Mouse (Mus musculus): Measurements from ENCODE around the gene Prnp.

The Prnp gene

GRCm38 (mm10) chr2:131907311-131907710, 2.4 kb upstream of the Prnp start:
- DNase-seq, result no peak

GRCm38 (mm10) chr2:131908351-131908861, 1.3 kb upstream of the Prnp start:
- DNase-seq, result no peak

- no peak for DNase-seq
These were observed 822 bp upstream of the Prnp start for GRCm38 (mm10) chr2:131908906-131909305.

- DNase-seq, result no peak
These were observed 1.1 kb downstream of the Prnp start for GRCm38 (mm10) chr2:131910847-131911246.

- DNase-seq, result no peak
These were observed 1.6 kb downstream of the Prnp start for GRCm38 (mm10) chr2:131911341-131911740.

- no peak for DNase-seq
These were observed 3.0 kb downstream of the Prnp start for GRCm38 (mm10) chr2:131912526-131913258.

- DNase-seq, result no peak
These were observed 22.7 kb downstream of the Prnp start for GRCm38 (mm10) chr2:131932275-131932902.

GRCm38 (mm10) chr2:131933013-131933412, 23.3 kb downstream of the Prnp start:
- DNase-seq, result no peak

- no peak for DNase-seq
These were observed 23.9 kb downstream of the Prnp start for GRCm38 (mm10) chr2:131933598-131933997.

- DNase-seq, result no peak
These were observed 24.5 kb downstream of the Prnp start for GRCm38 (mm10) chr2:131934243-131934642.

- DNase-seq, result peak; percentile 25
These were observed 25.8 kb downstream of the Prnp start for GRCm38 (mm10) chr2:131935390-131936105.

- DNase-seq, result no peak
These were observed 26.7 kb downstream of the Prnp start for GRCm38 (mm10) chr2:131936410-131936809.

- DNase-seq, result peak; percentile 60
These were observed 29.8 kb downstream of the Prnp start for GRCm38 (mm10) chr2:131939404-131940111.

- DNase-seq, result no peak
These were observed 30.8 kb downstream of the Prnp start for GRCm38 (mm10) chr2:131940506-131940905.

GRCm38 (mm10) chr2:131941501-131941900, 31.8 kb downstream of the Prnp start:
- no peak for DNase-seq

GRCm38 (mm10) chr2:131944370-131944769, 34.6 kb downstream of the Prnp start:
- DNase-seq, result no peak

- no peak for DNase-seq
These were observed 35.5 kb downstream of the Prnp start for GRCm38 (mm10) chr2:131945225-131945624.

- DNase-seq, result no peak
These were observed 36.0 kb downstream of the Prnp start for GRCm38 (mm10) chr2:131945765-131946164.

GRCm38 (mm10) chr2:131946351-131946750, 36.6 kb downstream of the Prnp start:
- no peak for DNase-seq

GRCm38 (mm10) chr2:131948156-131948555, 38.4 kb downstream of the Prnp start:
- DNase-seq, result no peak

- DNase-seq, result no peak
These were observed 39.4 kb downstream of the Prnp start for GRCm38 (mm10) chr2:131948916-131949639.

All from right cerebral cortex, adult 18-20 months (tissue).